Mouse (Mus musculus) monocyte, adult 5-6 weeks (primary cell): ENCODE data around the gene Sf1. TPM values are rescaled to one million over a fixed set of nuclear protein-coding genes. Genes with fewer than 3 reads are reported as not detected.

ENCODE experiments used
- ATAC-seq: fragments of 153-309, 156-312 bp; replicated peaks from 2 replicates; pipeline ENCODE4 v1.8.0; 2017; ENCODE audit warnings: mild to moderate bottlenecking; ENCODE audit not compliant: low TSS enrichment, insufficient number of reproducible peaks, severe bottlenecking, poor library complexity, low FRiP score
- total RNA-seq: library from RNA; stranded (forward); fragments of 200-1000, 200-491, 200-594 nt; gene quantifications from 3 replicates; pipeline ENCODE4 v1.2.3, GENCODE M21; 2017

The Sf1 gene
- total RNA-seq, 1 experiment from 2014 or later = 317 TPM

- ATAC-seq = no peak
These were observed 1.4 kb downstream of the Sf1 start for GRCm38 (mm10) chr19:6364842-6365241.

- no peak for ATAC-seq
These were observed 6.7 kb downstream of the Sf1 start for GRCm38 (mm10) chr19:6370175-6370574.

- ATAC-seq = no peak
These were observed 8.9 kb downstream of the Sf1 start for GRCm38 (mm10) chr19:6372433-6372832.

- ATAC-seq = peak; percentile 38
These were observed 10.3 kb downstream of the Sf1 start for GRCm38 (mm10) chr19:6373539-6374400.

- no peak for ATAC-seq
These were observed 11.1 kb downstream of the Sf1 start for GRCm38 (mm10) chr19:6374571-6374970.

- no peak for ATAC-seq
These were observed 12.1 kb downstream of the Sf1 start for GRCm38 (mm10) chr19:6375423-6376254.

- no peak for ATAC-seq
These were observed 12.7 kb downstream of the Sf1 start for GRCm38 (mm10) chr19:6376255-6376564.

- ATAC-seq = no peak
These were observed 13.2 kb downstream of the Sf1 start for GRCm38 (mm10) chr19:6376643-6377042.

- no peak for ATAC-seq
These were observed 14.0 kb downstream of the Sf1 start for GRCm38 (mm10) chr19:6377327-6378040.

- no peak for ATAC-seq
These were observed 17.1 kb downstream of the Sf1 start for GRCm38 (mm10) chr19:6380411-6381166.

- no peak for ATAC-seq
These were observed 17.7 kb downstream of the Sf1 start for GRCm38 (mm10) chr19:6381238-6381637.

GRCm38 (mm10) chr19:6382323-6382924 lies 18.9 kb downstream of the Sf1 start:
- no peak for ATAC-seq

- ATAC-seq = no peak
These were observed 20.0 kb downstream of the Sf1 start for GRCm38 (mm10) chr19:6383470-6383869.

GRCm38 (mm10) chr19:6384128-6384527 lies 20.6 kb downstream of the Sf1 start, which contains the start of gene Pygm:
Pygm (plus strand) TSS chr19:6384399.
- ATAC-seq = no peak

GRCm38 (mm10) chr19:6384954-6385353 lies 21.5 kb downstream of the Sf1 start:
- ATAC-seq = no peak

- ATAC-seq = no peak
These were observed 21.9 kb downstream of the Sf1 start for GRCm38 (mm10) chr19:6385419-6385818.

- no peak for ATAC-seq
These were observed 22.3 kb downstream of the Sf1 start for GRCm38 (mm10) chr19:6385821-6386220.

GRCm38 (mm10) chr19:6386234-6386633 lies 22.7 kb downstream of the Sf1 start:
- ATAC-seq = no peak
